Mouse (Mus musculus): ENCODE data around the gene Hyal3.

- TF ChIP-seq CTCF (IDR thresholded peaks at IDR 0.05; ENCODE audit: low read depth) = no peak
- no peak for TF ChIP-seq EP300 (optimal IDR thresholded peaks at IDR 0.05)
These were observed 18.8 kb downstream of the Hyal3 start for GRCm38 (mm10) chr9:107599433-107599832.

Data from stomach, postnatal 0 days (tissue).